Mouse (Mus musculus) heart, postnatal 0 days (tissue): ENCODE results near the gene Olfr907.

Experiments
- CTCF ChIP-seq: IDR thresholded peaks from 2 replicates; pipeline ENCODE4 v1.5.1; 2016; ENCODE audit warnings: antibody characterized with exemption, control low read depth, low read depth
- EP300 ChIP-seq: IDR thresholded peaks from 2 replicates; pipeline ENCODE4 v1.6.1; 2016; ENCODE audit warnings: antibody characterized with exemption, low read depth

- no peak for TF ChIP-seq CTCF
- no peak for TF ChIP-seq EP300
Observed at GRCm38 (mm10) chr9:38462844-38463243, 32.8 kb upstream of the Olfr907 start, which contains the start of gene Olfr904.
